Mouse (Mus musculus) megakaryocyte progenitor cell, adult 5-6 weeks (primary cell): ENCODE results near the gene Padi6. TPM values are rescaled to one million over a fixed set of nuclear protein-coding genes. Genes with fewer than 3 reads are reported as not detected.
A peak's percentile ranks its signal among the peaks of the same experiment; 100 is the strongest.

Experiments
- ATAC-seq: replicated peaks from 2 replicates; pipeline ENCODE4 v1.8.0; 2016; ENCODE audit warnings: mild to moderate bottlenecking, moderate TSS enrichment, inconsistent platforms; ENCODE audit not compliant: poor library complexity
- total RNA-seq, 2 experiments: library from RNA; stranded (forward) in 1 of 2; stranded (reverse) in 1 of 2; fragments of 157-497, 149-512 nt in 1 of 2; fragments of 200-1000 nt in 1 of 2; gene quantifications; 2 replicates each; pipeline versions ENCODE4 v1.2.3 to v1.2.4; 2015 to 2017

The Padi6 gene
- total RNA-seq (2015) = not detected in 2 replicates
- total RNA-seq (2017) = not detected in 2 replicates

GRCm38 (mm10) chr4:140742543-140742942, at the start of gene Padi6:
Gene Padi6, minus strand, starts transcription at chr4:140742643.
- no peak for ATAC-seq

GRCm38 (mm10) chr4:140791071-140791470, 48.6 kb upstream of the Padi6 start:
- no peak for ATAC-seq

- ATAC-seq = no peak
These were observed 47.5 kb upstream of the Padi6 start for GRCm38 (mm10) chr4:140789983-140790382.

GRCm38 (mm10) chr4:140788983-140789382, 46.5 kb upstream of the Padi6 start:
- peak; percentile 58 for ATAC-seq

GRCm38 (mm10) chr4:140788264-140788663, 45.8 kb upstream of the Padi6 start:
- ATAC-seq = peak; percentile 26

GRCm38 (mm10) chr4:140787414-140787813, 45.0 kb upstream of the Padi6 start:
- peak; percentile 79 for ATAC-seq

- no peak for ATAC-seq
These were observed 42.8 kb upstream of the Padi6 start for GRCm38 (mm10) chr4:140785217-140785616.

GRCm38 (mm10) chr4:140784292-140784945, 42.0 kb upstream of the Padi6 start:
- no peak for ATAC-seq

GRCm38 (mm10) chr4:140782821-140783220, 40.4 kb upstream of the Padi6 start:
- no peak for ATAC-seq

- ATAC-seq = no peak
These were observed 38.1 kb upstream of the Padi6 start for GRCm38 (mm10) chr4:140780507-140780906.

GRCm38 (mm10) chr4:140779803-140780397, 37.5 kb upstream of the Padi6 start:
- no peak; the same call in 1 of the 2 replicates for ATAC-seq

- ATAC-seq = no peak
These were observed 34.2 kb upstream of the Padi6 start for GRCm38 (mm10) chr4:140776623-140777022.

- no peak for ATAC-seq
These were observed 33.4 kb upstream of the Padi6 start for GRCm38 (mm10) chr4:140775876-140776275.

GRCm38 (mm10) chr4:140774893-140775292, 32.5 kb upstream of the Padi6 start:
- no peak for ATAC-seq

- peak; percentile 40 for ATAC-seq
These were observed 31.8 kb upstream of the Padi6 start, which contains the start of gene Padi4 for GRCm38 (mm10) chr4:140774025-140774800. Gene Padi4, minus strand, starts transcription at chr4:140774236.

- ATAC-seq = peak; percentile 66
These were observed 28.6 kb upstream of the Padi6 start for GRCm38 (mm10) chr4:140771091-140771490.

- peak; percentile 64 for ATAC-seq
These were observed 28.0 kb upstream of the Padi6 start for GRCm38 (mm10) chr4:140770433-140770832.

- ATAC-seq = no peak
These were observed 26.5 kb upstream of the Padi6 start for GRCm38 (mm10) chr4:140768973-140769372.

GRCm38 (mm10) chr4:140765936-140766335, 23.5 kb upstream of the Padi6 start:
- ATAC-seq = no peak

- ATAC-seq = peak; percentile 93
These were observed 20.7 kb upstream of the Padi6 start for GRCm38 (mm10) chr4:140763158-140763557.

GRCm38 (mm10) chr4:140761601-140762000, 19.2 kb upstream of the Padi6 start:
- ATAC-seq = no peak

GRCm38 (mm10) chr4:140755811-140756210, 13.4 kb upstream of the Padi6 start:
- ATAC-seq = no peak
